Mouse (Mus musculus) G1E (cell line): ENCODE results near the gene Alpk1. TPM values are rescaled to one million over a fixed set of nuclear protein-coding genes. Genes with fewer than 3 reads are reported as not detected.

Source experiments
- ATAC-seq: 2 replicates; pipeline ENCODE4 v1.8.0; 2016; ENCODE audit warnings: mild to moderate bottlenecking; ENCODE audit not compliant: insufficient number of reproducible peaks, poor library complexity, low FRiP score, severe bottlenecking; ENCODE audit errors: extremely low read depth
- DNase-seq: peaks from one replicate; pipeline ENCODE4 v3.0.0; 2012; ENCODE audit warnings: low spot score
- H3K27me3 ChIP-seq: 2 replicates; pipeline ENCODE4 v1.6.1; 2012; ENCODE audit warnings: mild to moderate bottlenecking, low read length, inconsistent platforms; ENCODE audit not compliant: insufficient read depth
- H3K36me3 ChIP-seq: replicated peaks from 2 replicates; pipeline ENCODE3; 2012; ENCODE audit warnings: mild to moderate bottlenecking, inconsistent platforms
- H3K4me1 ChIP-seq: 2 replicates; pipeline ENCODE4 v1.6.1; 2012; ENCODE audit warnings: low read depth, low read length, inconsistent platforms, mixed read lengths; ENCODE audit not compliant: insufficient read depth
- H3K4me3 ChIP-seq: 2 replicates; pipeline ENCODE4 v1.5.1; 2012; ENCODE audit warnings: low read depth, mild to moderate bottlenecking, inconsistent platforms, low read length, moderate library complexity, mixed read lengths
- H3K9me3 ChIP-seq: replicated peaks from 2 replicates; pipeline ENCODE4 v1.6.1; 2012; ENCODE audit warnings: inconsistent platforms
- CTCF ChIP-seq: IDR thresholded peaks from 2 replicates; pipeline ENCODE4 v1.5.1; 2012; ENCODE audit warnings: low read depth, low read length, inconsistent platforms, mixed read lengths
- GATA1 ChIP-seq: IDR thresholded peaks from 2 replicates; pipeline ENCODE4 v1.6.1; 2012; ENCODE audit warnings: borderline replicate concordance, low read length, inconsistent platforms, mixed read lengths
- GATA2 ChIP-seq: IDR thresholded peaks from 2 replicates; pipeline ENCODE4 v1.6.1; 2012; ENCODE audit warnings: low read depth, low read length, inconsistent platforms, borderline replicate concordance
- POLR2AphosphoS5 ChIP-seq: IDR thresholded peaks from 2 replicates; pipeline ENCODE4 v1.6.1; 2012; ENCODE audit warnings: low read depth, low read length, inconsistent platforms; ENCODE audit not compliant: insufficient replicate concordance
- TAL1 ChIP-seq: conservative IDR thresholded peaks from 2 replicates; pipeline ENCODE4 v1.6.1; 2012; ENCODE audit warnings: low read depth, low read length, inconsistent platforms, mixed read lengths
- polyA plus RNA-seq: library from polyadenylated mRNA; stranded (reverse); fragments of >175 nt; gene quantifications from 2 replicates; pipeline ENCODE4 v1.2.3, GENCODE M21; 2012
- total RNA-seq, 2 experiments: library from RNA; stranded (forward) in 1 of 2; stranded (reverse) in 1 of 2; fragments of 200-1000 nt in 1 of 2; fragments of >200 nt in 1 of 2; fragmentation: Nextera tagmentation in 1 of 2; gene quantifications; 2 replicates each; pipeline ENCODE4 v1.2.3; 2014 to 2017

The Alpk1 gene
- total and polyA plus RNA-seq, 3 experiments, result 0.01 to 0.11 TPM; not detected in 1

DNA sequence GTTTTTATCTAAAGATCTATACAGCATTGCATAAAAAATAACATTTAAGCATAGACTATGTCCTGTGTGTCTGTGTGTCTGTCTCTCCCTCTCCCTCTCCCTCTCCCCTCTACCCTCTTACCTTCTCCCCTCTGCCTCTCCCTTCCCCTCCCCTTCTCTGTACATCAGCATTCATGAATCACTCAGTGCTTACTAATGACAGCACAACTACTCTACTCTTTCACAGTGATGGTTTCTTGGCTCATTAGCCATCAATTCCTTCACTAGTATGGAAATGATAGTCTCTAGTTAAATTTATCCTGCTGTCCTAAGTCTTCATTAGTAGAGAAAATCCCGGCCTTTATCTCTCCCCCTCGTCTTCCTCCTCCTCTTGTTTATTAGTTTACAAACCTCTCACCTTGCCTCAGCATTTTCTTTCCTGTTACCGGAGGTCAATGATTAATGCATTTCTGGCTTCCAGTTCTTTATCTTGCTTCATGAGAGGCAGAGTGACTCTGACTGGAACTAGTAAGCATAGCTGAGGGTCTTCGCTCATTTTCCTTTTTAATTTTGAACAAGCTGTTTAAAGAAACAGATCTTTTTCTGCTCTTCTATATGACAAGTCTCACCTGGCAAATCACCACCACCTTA lies 79.0 kb downstream of the Alpk1 start:
- ATAC-seq (no peak), DNase-seq (no peak)
- Histone ChIP-seq H3K27me3 (no peaks in the 10 kb centered on the region), H3K9me3 (no peaks in the 10 kb centered on the region), H3K4me3 (no peak overlapping the region), H3K4me1 (no peaks in the 10 kb centered on the region), H3K36me3 (no peaks in the 10 kb centered on the region)
- no peak for TF ChIP-seq GATA2
- no peak for TF ChIP-seq POLR2AphosphoS5

DNA sequence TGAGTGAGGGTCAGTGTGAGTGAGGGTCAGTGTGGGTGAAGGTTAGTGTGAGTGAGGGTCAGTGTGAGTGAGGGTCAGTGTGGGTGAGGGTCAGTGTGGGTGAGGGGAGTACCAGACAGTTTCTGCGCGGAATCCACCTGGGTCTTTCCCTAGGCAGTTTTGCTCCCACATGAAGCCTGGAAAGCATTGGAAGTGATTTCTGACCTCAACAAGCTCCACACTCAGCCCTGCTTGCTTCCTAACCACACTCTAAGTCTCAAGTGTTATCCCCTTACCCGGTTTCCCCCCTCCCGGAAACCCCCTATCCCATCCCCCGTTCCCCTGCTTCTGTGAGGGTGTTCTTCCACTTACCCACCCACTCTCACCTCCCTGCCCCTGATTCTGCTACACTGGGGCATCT lies 81.7 kb downstream of the Alpk1 start:
- 0 out of 2 replicates have a peak, but pooled peaks cover 3% of the 10 kb centered on the region for H3K27me3 ChIP-seq
- no peak overlapping the region for H3K4me3 ChIP-seq
- no peaks in the 10 kb centered on the region for H3K36me3 ChIP-seq
- DNase-seq (no peak), ATAC-seq (no peak)
- TF ChIP-seq CTCF (no peak), GATA1 (no peak), GATA2 (no peak)
- no peaks in the 10 kb centered on the region for H3K9me3 ChIP-seq
- H3K4me1 ChIP-seq, result no peaks in the 10 kb centered on the region

DNA sequence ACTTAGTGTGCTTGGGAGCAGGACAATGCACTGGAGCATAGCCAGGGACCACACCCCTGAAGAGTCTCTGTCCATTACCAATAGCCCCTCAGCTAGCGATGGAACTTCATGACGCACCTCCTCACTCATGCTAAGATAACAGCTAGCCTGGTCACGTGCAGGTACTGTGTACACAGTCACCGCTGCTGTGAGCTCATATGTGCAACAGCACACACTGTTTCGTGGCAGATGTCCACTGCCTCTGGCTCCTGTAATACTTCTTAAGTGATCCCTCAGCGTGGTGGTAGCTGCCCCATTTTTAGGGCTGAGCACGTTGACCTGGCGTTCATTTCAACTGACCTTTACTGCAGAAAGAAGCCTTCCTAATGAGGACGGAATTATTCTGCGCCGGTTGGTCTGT lies 83.8 kb downstream of the Alpk1 start:
- no peak for TF ChIP-seq POLR2AphosphoS5
- no peak for TF ChIP-seq GATA2
- no peak for TF ChIP-seq GATA1
- TF ChIP-seq CTCF, result no peak
- no peak for TF ChIP-seq TAL1
- Histone ChIP-seq H3K4me1 (no peaks in the 10 kb centered on the region), H3K36me3 (no peaks in the 10 kb centered on the region), H3K9me3 (no peaks in the 10 kb centered on the region), H3K27me3 (0 out of 2 replicates have a peak, but pooled peaks cover 3% of the 10 kb centered on the region), H3K4me3 (no peak overlapping the region)
- ATAC-seq (no peak), DNase-seq (no peak)

DNA sequence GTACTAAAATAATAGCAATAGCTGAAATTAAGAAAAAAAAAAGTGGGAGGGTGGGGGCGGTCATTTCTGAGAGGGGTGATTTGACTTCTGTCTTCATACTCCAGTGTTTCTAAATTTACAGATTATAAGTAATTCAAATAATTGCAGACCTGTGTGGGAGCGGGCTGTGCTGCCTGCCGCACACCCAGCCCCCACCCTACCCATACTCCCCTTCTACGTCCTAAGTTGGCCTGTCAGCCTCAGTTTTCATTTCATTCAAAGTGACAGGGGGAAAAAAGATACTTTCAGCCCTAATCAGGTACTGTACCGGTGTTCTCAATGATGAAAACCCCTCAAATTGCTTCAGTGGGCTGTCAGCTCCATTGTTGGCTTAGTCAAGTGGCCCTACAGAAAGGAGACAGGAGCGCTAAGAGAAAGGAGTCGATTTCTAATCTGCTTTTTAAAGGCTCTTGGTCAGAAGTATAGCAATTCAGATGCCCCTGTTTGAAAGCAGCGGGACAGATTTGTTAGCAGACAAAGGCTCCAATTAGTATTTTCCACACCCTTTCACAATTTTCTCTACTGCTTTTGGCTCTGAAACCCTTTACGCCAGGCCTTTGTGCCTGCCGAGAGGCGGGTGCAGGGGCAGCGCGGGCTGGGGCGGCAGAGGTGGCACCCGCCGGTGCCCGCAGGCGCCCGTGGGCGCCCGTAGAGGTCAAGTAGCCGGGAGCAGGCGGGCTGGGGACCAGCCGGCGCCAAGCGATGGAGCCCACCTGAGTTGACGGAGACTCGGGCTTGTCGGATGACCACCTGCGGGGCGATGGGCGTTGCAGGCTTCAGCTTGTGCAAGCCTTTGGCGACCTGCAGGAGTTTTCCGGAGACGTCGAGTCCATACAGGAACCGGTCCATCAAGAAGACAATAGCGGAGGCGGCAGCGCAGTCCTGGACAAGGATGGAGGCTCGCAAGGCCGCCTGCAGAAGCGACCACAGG lies 85.2 kb downstream of the Alpk1 start:
- H3K27me3 ChIP-seq, result 0 out of 2 replicates have a peak, but pooled peaks cover 3% of the 10 kb centered on the region
- ATAC-seq (no peak), DNase-seq (no peak)
- H3K9me3 ChIP-seq, result no peaks in the 10 kb centered on the region
- no peak overlapping the region for H3K4me3 ChIP-seq
- H3K36me3 ChIP-seq, result no peaks in the 10 kb centered on the region
- no peak for TF ChIP-seq GATA2
- TF ChIP-seq TAL1, result no peak
- TF ChIP-seq GATA1, result no peak
- no peak for TF ChIP-seq POLR2AphosphoS5
- TF ChIP-seq CTCF, result no peak
- no peaks in the 10 kb centered on the region for H3K4me1 ChIP-seq

DNA sequence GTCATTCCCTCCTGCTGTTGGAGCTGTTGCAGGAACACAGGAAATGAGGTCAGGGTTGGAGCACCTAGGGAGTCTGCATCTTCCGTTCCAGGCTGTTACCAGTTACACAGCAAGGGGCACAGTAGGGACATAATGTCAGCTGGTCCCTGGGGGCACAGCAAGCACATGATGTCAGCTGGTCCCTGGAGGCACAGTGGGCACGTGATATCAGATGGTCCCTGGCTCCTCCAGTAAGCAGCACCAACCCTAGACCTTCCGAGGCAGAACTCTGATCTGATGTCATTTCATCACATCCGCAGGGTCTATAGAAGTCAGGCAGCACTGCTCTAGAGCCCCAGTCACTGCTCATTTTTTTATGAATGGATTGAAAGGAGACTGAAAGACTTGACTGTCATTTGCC lies 89.1 kb downstream of the Alpk1 start:
- no peak for TF ChIP-seq TAL1
- H3K4me3 ChIP-seq, result no peak overlapping the region
- 0 out of 2 replicates have a peak, but pooled peaks cover 3% of the 10 kb centered on the region for H3K27me3 ChIP-seq
- no peak for ATAC-seq
- no peaks in the 10 kb centered on the region for H3K4me1 ChIP-seq
- H3K9me3 ChIP-seq, result no peaks in the 10 kb centered on the region
- H3K36me3 ChIP-seq, result no peaks in the 10 kb centered on the region
- DNase-seq, result no peak

DNA sequence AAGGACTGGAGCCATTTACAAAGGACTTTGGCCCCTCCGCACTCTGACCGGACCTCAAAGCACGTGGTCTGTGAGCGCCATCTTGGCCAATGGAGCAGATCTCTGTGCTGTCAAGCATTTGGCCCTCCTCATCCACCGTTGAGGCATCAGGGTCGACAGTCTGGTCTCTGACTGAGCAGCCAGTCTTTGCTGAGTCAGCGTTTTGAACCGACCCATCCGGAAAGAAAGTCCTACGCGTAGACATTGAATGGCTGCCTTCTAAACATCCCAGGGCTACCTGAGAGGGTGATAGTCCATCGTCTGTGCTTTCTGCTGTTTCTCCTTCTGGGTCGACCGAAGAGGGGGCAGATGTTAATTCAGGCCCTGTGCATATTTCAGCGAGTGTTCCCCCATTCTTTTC lies 100.6 kb downstream of the Alpk1 start:
- no peaks in the 10 kb centered on the region for H3K9me3 ChIP-seq
- no peak for DNase-seq
- TF ChIP-seq GATA2 (no peak), GATA1 (no peak), CTCF (no peak), TAL1 (no peak)
- no peaks in the 10 kb centered on the region for H3K4me1 ChIP-seq
- H3K27me3 ChIP-seq, result peaks cover 9% of the 10 kb centered on the region; the same call in 1 of the 2 replicates
- H3K36me3 ChIP-seq, result no peaks in the 10 kb centered on the region
- no peak overlapping the region for H3K4me3 ChIP-seq
- ATAC-seq, result no peak
